Mouse (Mus musculus): ENCODE data around the gene Olfr1079.
"Not testable (repeated sequence)": the region's sequence is repeated elsewhere in the genome, so short reads cannot be mapped to it uniquely, and the experiment has no call there.

The Olfr1079 gene

GRCm38 (mm10) chr2:86542380-86542779 is at the start of gene Olfr1079:
Gene Olfr1079, minus strand, starts transcription at chr2:86542480.
- DNase-seq (ENCODE audit: low spot score in 2 of 2): no peak

GRCm38 (mm10) chr2:86558135-86558534 is 15.9 kb upstream of the Olfr1079 start, which contains the start of gene Olfr1080:
Gene Olfr1080, minus strand, starts transcription at chr2:86558235.
- DNase-seq (ENCODE audit: low spot score in 2 of 2): not testable (repeated sequence)

DNA sequence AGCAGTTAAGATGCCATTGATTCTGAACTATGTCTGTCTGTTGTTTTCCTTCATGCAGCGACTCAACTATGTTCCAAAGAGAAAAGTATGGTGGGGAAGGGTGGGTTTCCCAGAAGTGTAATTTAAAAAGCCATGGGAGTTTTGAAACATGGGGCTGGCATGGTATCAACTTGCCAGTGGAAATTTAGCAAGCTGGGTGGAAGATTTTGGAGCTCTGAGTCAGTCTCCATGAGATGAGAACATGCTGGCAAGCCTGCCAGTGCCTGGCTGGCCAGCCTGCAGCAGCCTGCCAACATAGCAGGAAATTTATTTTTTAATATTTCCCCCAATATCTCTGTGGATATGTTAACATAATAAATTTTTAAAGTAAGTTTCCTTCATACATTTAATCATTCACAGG is 11.3 kb downstream of the Olfr1079 start:
- DNase-seq (ENCODE audit: low spot score in 2 of 2): no peak

GRCm38 (mm10) chr2:86508161-86508560 is 34.1 kb downstream of the Olfr1079 start, which contains the start of gene Olfr1076:
Gene Olfr1076, plus strand, starts transcription at chr2:86508461.
- DNase-seq (ENCODE audit: low spot score in 2 of 2): no peak

DNA sequence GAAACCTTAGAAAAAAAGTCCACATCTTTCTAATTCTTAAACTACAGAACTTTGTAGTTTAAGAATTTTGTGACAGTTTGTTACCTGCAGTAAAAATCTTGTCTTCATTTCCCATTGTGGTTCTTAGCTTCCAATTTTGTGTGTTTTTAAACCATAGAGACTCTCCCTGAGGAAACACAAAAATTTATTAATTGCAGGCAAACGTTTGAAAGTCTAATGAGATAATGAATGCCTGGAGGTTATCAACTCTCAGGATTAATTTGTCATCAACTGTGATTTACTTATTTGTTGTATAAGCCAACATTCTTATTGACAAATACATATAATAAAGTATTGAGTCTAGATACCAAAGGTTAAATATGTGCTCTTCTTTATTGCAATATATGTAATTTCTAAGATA is 55.0 kb downstream of the Olfr1079 start, which contains the start of gene Olfr228:
Gene Olfr228, minus strand, starts transcription at position 101 of the 400 bp plus-strand sequence.
- DNase-seq (ENCODE audit: low spot score in 2 of 2): no peak
